Mouse (Mus musculus): ENCODE measurements around the gene Myog. TPM values are rescaled to one million over a fixed set of nuclear protein-coding genes. Genes with fewer than 3 reads are reported as not detected.

Myog gene
- polyA plus RNA-seq, 1 experiment from 2014 or later, result 0.16 TPM

DNA sequence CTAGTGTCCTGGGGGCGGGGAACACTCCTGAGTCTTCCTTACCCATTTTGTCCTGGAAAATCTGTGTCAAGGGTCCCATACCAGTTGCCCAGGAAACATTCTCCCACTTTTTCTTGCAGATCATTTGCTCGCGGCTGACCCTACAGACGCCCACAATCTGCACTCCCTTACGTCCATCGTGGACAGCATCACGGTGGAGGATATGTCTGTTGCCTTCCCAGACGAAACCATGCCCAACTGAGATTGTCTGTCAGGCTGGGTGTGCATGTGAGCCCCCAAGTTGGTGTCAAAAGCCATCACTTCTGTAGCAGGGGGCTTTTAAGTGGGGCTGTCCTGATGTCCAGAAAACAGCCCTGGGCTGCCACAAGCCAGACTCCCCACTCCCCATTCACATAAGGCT lies 1.8 kb downstream of the Myog start:
- Histone ChIP-seq H3K4me1 (ENCODE audit: control insufficient read depth, insufficient read depth, low read length) (no peaks in the 10 kb centered on the region; the same call in 1 of the 2 replicates), H3K27me3 (ENCODE audit: control insufficient read depth, insufficient read depth, low read length) (no peaks in the 10 kb centered on the region), H3K9ac (replicated peaks; ENCODE audit: low read depth, low read length) (no peak overlapping the region), H3K36me3 (ENCODE audit: control insufficient read depth, insufficient read depth, low read length) (no peaks in the 10 kb centered on the region), H3K4me3 (ENCODE audit: low read depth, low read length) (no peak overlapping the region), H3K4me2 (replicated peaks; ENCODE audit: low read depth, low read length) (no peak overlapping the region), H3K9me3 (ENCODE audit: control insufficient read depth, low read depth, low read length) (0 out of 2 replicates have a peak, but pooled peaks cover 2% of the 10 kb centered on the region), H3K27ac (ENCODE audit: low read length) (no peak overlapping the region)
- WGBS, result 79% methylated on average over 8 of the region's 8 CpGs
- no peak for ATAC-seq (ENCODE audit: insufficient number of reproducible peaks, insufficient read depth, low FRiP score, low read depth)

DNA sequence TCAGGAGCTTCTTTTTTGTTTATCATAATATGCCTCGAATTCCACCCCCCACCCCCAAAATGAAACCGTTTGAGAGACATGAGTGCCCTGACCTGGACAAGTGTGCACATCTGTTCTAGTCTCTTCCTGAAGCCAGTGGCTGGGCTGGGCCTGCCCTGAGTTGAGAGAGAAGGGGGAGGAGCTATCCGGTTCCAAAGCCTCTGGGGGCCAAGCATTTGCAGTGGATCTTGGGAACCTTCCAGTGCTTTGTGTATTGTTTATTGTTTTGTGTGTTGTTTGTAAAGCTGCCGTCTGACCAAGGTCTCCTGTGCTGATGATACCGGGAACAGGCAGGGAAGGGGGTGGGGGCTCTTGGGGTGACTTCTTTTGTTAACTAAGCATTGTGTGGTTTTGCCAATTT lies 2.3 kb downstream of the Myog start:
- no peak for ATAC-seq (ENCODE audit: insufficient number of reproducible peaks, insufficient read depth, low FRiP score, low read depth)
- Histone ChIP-seq H3K9ac (replicated peaks; ENCODE audit: low read depth, low read length) (no peak overlapping the region), H3K36me3 (ENCODE audit: control insufficient read depth, insufficient read depth, low read length) (no peaks in the 10 kb centered on the region), H3K9me3 (ENCODE audit: control insufficient read depth, low read depth, low read length) (0 out of 2 replicates have a peak, but pooled peaks cover 2% of the 10 kb centered on the region), H3K4me1 (ENCODE audit: control insufficient read depth, insufficient read depth, low read length) (no peaks in the 10 kb centered on the region; the same call in 1 of the 2 replicates), H3K4me2 (replicated peaks; ENCODE audit: low read depth, low read length) (no peak overlapping the region), H3K4me3 (ENCODE audit: low read depth, low read length) (no peak overlapping the region), H3K27me3 (ENCODE audit: control insufficient read depth, insufficient read depth, low read length) (no peaks in the 10 kb centered on the region), H3K27ac (ENCODE audit: low read length) (no peak overlapping the region)
- 20% methylated on average over 5 of the region's 5 CpGs for WGBS

DNA sequence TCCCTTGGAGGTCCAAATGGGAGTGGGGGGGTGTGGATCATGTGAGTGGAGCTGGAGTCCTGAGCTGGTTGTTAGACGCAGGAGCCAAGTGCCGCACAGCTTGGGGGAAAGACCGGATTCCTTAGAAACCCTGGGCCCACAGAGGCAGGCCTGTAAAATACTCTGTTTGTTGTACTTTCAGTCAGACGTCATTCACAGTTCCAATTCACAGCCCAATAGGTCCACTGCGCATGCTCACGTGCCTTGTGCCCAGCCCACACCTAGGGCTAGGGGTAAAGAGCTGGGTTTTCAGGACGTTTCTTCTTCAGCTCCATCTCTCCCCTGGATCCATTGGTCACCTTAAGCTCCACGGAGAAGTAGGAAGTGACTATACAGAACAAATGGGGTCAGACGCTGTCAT lies 2.8 kb downstream of the Myog start:
- Histone ChIP-seq H3K4me3 (ENCODE audit: low read depth, low read length) (no peak overlapping the region), H3K4me1 (ENCODE audit: control insufficient read depth, insufficient read depth, low read length) (no peaks in the 10 kb centered on the region; the same call in 1 of the 2 replicates), H3K4me2 (replicated peaks; ENCODE audit: low read depth, low read length) (no peak overlapping the region), H3K9ac (replicated peaks; ENCODE audit: low read depth, low read length) (no peak overlapping the region), H3K27me3 (ENCODE audit: control insufficient read depth, insufficient read depth, low read length) (no peaks in the 10 kb centered on the region), H3K9me3 (ENCODE audit: control insufficient read depth, low read depth, low read length) (0 out of 2 replicates have a peak, but pooled peaks cover 2% of the 10 kb centered on the region), H3K36me3 (ENCODE audit: control insufficient read depth, insufficient read depth, low read length) (no peaks in the 10 kb centered on the region), H3K27ac (ENCODE audit: low read length) (no peak overlapping the region)
- ATAC-seq (ENCODE audit: insufficient number of reproducible peaks, insufficient read depth, low FRiP score, low read depth), result no peak
- WGBS, result 49% methylated on average over 9 of the region's 9 CpGs

DNA sequence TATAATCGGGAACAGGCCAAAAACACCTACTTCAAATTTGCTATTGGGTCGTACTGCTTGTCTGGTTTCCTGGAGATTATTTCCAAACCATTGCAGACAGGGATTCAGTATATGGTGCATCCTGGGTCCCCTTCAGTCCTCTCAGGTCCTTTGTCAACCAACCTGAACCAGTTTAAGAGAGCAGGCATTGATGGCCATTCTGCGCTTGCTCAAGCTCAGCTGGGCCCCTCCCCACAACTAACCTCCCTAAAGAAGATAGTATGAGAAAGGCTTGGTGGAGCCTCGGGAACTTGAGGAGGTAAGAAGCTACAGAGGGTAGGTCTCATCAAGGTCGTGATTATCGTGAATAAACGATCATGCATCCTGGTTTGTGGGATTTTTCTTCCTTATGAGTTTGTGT lies 3.5 kb downstream of the Myog start:
- H3K27me3 ChIP-seq (ENCODE audit: control insufficient read depth, insufficient read depth, low read length), result no peaks in the 10 kb centered on the region
- H3K4me2 ChIP-seq (replicated peaks; ENCODE audit: low read depth, low read length), result no peak overlapping the region
- no peaks in the 10 kb centered on the region; the same call in 1 of the 2 replicates for H3K4me1 ChIP-seq (ENCODE audit: control insufficient read depth, insufficient read depth, low read length)
- 86% methylated on average over 7 of the region's 7 CpGs for WGBS
- ATAC-seq (ENCODE audit: insufficient number of reproducible peaks, insufficient read depth, low FRiP score, low read depth), result no peak
- no peaks in the 10 kb centered on the region for H3K36me3 ChIP-seq (ENCODE audit: control insufficient read depth, insufficient read depth, low read length)
- H3K9me3 ChIP-seq (ENCODE audit: control insufficient read depth, low read depth, low read length), result 0 out of 2 replicates have a peak, but pooled peaks cover 2% of the 10 kb centered on the region
- no peak overlapping the region for H3K9ac ChIP-seq (replicated peaks; ENCODE audit: low read depth, low read length)
- no peak overlapping the region for H3K4me3 ChIP-seq (ENCODE audit: low read depth, low read length)
- no peak overlapping the region for H3K27ac ChIP-seq (ENCODE audit: low read length)

DNA sequence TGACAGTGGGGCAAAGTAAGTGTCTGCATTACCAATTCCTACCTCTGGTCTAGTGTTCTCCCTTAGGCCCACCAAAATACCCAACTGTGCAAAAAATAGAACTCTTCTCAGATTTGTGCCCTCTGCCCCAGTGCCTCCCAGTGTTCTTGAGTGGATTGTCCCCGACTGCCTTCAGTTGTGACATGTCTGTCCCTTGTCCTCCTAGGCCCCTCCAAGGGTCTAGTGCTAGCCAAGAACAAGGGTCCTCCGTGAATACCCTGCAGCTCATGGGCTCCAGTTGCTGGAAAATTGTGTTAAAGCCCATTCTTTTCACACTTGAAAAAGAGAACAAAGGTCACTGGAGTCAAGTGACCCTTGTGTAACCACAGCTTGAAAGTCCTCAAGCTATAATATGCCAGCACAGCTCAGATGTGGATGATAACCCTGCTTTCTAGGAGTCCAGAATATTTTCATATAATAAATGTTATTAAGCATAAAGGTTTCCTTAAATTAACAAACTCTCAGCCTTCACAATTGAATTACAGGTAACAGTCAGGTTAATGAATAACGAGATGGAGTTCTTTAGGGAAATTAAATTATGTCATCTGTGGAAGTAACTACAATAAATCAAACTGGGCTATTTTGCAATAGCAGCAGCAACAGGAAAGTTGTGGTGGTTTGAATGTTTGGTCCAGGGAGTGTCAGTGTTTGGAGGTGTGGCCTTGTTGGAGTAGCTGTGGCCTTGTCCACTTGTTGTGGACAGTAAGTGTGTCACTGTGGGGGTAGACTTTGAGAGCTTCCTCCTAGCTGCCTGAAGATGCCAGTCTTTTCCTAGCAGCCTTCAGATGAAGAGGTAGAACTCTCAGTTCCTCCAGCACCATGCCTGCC lies 4.2 kb downstream of the Myog start:
- H3K4me1 ChIP-seq (ENCODE audit: control insufficient read depth, insufficient read depth, low read length), result no peaks in the 10 kb centered on the region; the same call in 1 of the 2 replicates
- ATAC-seq (ENCODE audit: insufficient number of reproducible peaks, insufficient read depth, low FRiP score, low read depth), result no peak
- H3K27me3 ChIP-seq (ENCODE audit: control insufficient read depth, insufficient read depth, low read length), result no peaks in the 10 kb centered on the region
- 75% methylated on average over 3 of the region's 3 CpGs for WGBS
- no peaks in the 10 kb centered on the region for H3K36me3 ChIP-seq (ENCODE audit: control insufficient read depth, insufficient read depth, low read length)
- H3K9ac ChIP-seq (replicated peaks; ENCODE audit: low read depth, low read length), result no peak overlapping the region
- no peak overlapping the region for H3K4me3 ChIP-seq (ENCODE audit: low read depth, low read length)
- no peak overlapping the region for H3K27ac ChIP-seq (ENCODE audit: low read length)
- no peak overlapping the region for H3K4me2 ChIP-seq (replicated peaks; ENCODE audit: low read depth, low read length)
- H3K9me3 ChIP-seq (ENCODE audit: control insufficient read depth, low read depth, low read length), result 0 out of 2 replicates have a peak, but pooled peaks cover 2% of the 10 kb centered on the region

DNA sequence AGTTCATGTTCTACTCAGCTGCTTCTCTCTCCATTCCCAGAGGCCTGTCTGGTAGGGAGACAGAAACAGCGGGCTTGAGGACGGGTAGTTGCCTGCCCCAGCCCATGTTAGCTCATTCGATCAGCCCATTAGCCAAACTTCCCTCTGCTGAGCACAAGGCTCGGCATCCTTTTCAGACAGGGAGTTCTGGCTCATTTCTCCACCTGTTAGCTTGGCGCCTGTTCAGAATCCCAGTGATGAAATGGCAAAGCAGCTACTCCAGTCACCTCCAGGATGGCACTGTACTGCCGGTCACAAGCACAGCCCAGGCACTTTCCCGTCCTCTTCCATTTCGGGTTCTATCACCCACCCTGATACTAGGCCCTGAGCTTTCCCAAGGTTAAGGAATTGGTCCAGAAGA lies 7.5 kb downstream of the Myog start:
- 0 out of 2 replicates have a peak, but pooled peaks cover 4% of the 10 kb centered on the region for H3K4me1 ChIP-seq (ENCODE audit: control insufficient read depth, insufficient read depth, low read length)
- no peaks in the 10 kb centered on the region for H3K36me3 ChIP-seq (ENCODE audit: control insufficient read depth, insufficient read depth, low read length)
- H3K27me3 ChIP-seq (ENCODE audit: control insufficient read depth, insufficient read depth, low read length), result 0 out of 2 replicates have a peak, but pooled peaks cover 2% of the 10 kb centered on the region
- no peak for ATAC-seq (ENCODE audit: insufficient number of reproducible peaks, insufficient read depth, low FRiP score, low read depth)
- no peak overlapping the region for H3K4me3 ChIP-seq (ENCODE audit: low read depth, low read length)
- H3K27ac ChIP-seq (ENCODE audit: low read length), result no peak overlapping the region
- 83% methylated on average over 8 of the region's 8 CpGs for WGBS
- no peak overlapping the region for H3K4me2 ChIP-seq (replicated peaks; ENCODE audit: low read depth, low read length)
- H3K9ac ChIP-seq (replicated peaks; ENCODE audit: low read depth, low read length), result no peak overlapping the region
- H3K9me3 ChIP-seq (ENCODE audit: control insufficient read depth, low read depth, low read length), result 0 out of 2 replicates have a peak, but pooled peaks cover 2% of the 10 kb centered on the region

DNA sequence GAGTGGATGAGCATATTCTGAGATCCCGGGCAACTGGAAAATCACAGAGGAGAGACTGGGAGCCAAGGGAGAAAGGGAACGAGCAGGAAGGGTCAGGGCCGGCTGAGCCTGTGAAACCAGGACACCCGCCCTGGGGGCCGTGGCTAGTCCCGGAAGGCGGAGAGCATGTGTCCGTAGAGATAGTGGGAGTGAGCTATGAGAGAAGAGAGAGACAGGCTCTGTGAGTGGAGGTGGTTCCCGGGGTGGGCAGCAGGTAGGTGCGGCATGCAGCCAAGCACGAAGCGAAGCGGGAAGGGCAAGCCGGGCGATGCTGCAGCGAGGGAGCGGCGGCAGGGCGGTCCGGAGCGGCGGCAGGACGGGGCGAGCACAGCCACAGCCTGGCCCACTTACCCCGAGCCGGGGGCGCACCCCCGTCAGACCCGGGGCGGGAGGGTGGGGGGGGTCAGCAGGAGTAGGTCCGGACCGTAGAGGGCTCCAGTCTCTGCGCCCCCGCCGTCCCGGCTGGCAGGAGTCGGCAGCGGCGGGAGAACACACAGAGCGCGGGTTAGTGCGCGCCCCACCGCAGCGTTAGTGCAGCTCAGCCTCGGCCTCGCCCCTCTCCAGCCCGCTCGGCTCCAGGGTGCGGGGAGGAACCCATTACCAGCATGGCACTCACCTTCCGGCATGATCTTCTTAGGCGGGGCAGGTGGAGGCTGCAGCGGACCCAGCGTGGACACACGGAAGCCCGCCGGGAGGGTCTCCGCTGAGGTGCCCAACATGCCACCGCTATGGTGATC lies 9.0 kb downstream of the Myog start:
- H3K36me3 ChIP-seq (ENCODE audit: control insufficient read depth, insufficient read depth, low read length), result no peaks in the 10 kb centered on the region
- 0 out of 2 replicates have a peak, but pooled peaks cover 2% of the 10 kb centered on the region for H3K9me3 ChIP-seq (ENCODE audit: control insufficient read depth, low read depth, low read length)
- peak overlapping the region; percentile 49 for H3K4me3 ChIP-seq (ENCODE audit: low read depth, low read length)
- H3K27me3 ChIP-seq (ENCODE audit: control insufficient read depth, insufficient read depth, low read length), result 0 out of 2 replicates have a peak, but pooled peaks cover 2% of the 10 kb centered on the region
- ATAC-seq (ENCODE audit: insufficient number of reproducible peaks, insufficient read depth, low FRiP score, low read depth), result peak; percentile 60; the same call in 1 of the 2 replicates
- no peak overlapping the region for H3K27ac ChIP-seq (ENCODE audit: low read length)
- H3K9ac ChIP-seq (replicated peaks; ENCODE audit: low read depth, low read length), result peak overlapping the region; percentile 46; the same call in 1 of the 2 replicates
- WGBS, result 10% methylated on average over 54 of the region's 59 CpGs
- 0 out of 2 replicates have a peak, but pooled peaks cover 7% of the 10 kb centered on the region for H3K4me1 ChIP-seq (ENCODE audit: control insufficient read depth, insufficient read depth, low read length)
- H3K4me2 ChIP-seq (replicated peaks; ENCODE audit: low read depth, low read length), result peak overlapping the region; percentile 95

DNA sequence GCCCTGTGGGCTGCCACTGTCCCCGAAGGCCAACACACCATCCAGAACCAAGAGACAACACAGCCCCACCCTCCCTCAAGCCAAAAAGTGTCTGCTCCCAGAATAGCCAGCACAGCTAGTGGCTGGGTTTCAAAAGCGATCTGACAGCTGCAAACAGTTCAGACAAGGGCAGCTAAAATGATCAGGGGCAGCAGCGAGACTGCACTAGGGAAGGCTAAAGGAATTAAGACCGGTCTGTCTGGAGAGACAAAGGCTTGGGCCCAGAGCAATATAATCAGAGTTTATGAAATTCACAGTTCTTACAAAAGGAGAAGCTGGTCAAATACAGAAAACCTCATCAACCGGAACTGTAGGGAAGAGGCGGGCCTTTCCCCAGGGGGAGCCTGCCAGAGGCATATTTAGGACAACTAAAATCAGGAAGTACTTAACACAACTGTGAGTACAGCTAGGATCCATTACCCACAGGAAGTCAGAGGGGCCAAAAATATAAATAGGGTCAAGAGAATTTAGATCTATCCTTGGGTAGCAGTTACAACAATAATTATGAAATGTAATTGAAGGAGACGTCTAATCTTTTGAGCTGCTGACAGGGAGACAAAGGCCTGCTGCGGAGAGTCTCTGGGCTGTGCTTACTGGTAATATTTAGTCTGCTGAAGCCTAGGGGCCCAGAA lies 12.9 kb downstream of the Myog start:
- Histone ChIP-seq H3K27me3 (ENCODE audit: control insufficient read depth, insufficient read depth, low read length) (0 out of 2 replicates have a peak, but pooled peaks cover 2% of the 10 kb centered on the region), H3K9ac (replicated peaks; ENCODE audit: low read depth, low read length) (no peak overlapping the region; the same call in 1 of the 2 replicates), H3K27ac (ENCODE audit: low read length) (peak overlapping the region; percentile 77), H3K36me3 (ENCODE audit: control insufficient read depth, insufficient read depth, low read length) (no peaks in the 10 kb centered on the region), H3K4me2 (replicated peaks; ENCODE audit: low read depth, low read length) (no peak overlapping the region), H3K9me3 (ENCODE audit: control insufficient read depth, low read depth, low read length) (no peaks in the 10 kb centered on the region), H3K4me1 (ENCODE audit: control insufficient read depth, insufficient read depth, low read length) (0 out of 2 replicates have a peak, but pooled peaks cover 7% of the 10 kb centered on the region), H3K4me3 (ENCODE audit: low read depth, low read length) (no peak overlapping the region)
- WGBS, result 25% methylated on average over 8 of the region's 8 CpGs
- no peak for ATAC-seq (ENCODE audit: insufficient number of reproducible peaks, insufficient read depth, low FRiP score, low read depth)
